Mouse (Mus musculus): Measurements from ENCODE around the gene Rnf169.

DNA sequence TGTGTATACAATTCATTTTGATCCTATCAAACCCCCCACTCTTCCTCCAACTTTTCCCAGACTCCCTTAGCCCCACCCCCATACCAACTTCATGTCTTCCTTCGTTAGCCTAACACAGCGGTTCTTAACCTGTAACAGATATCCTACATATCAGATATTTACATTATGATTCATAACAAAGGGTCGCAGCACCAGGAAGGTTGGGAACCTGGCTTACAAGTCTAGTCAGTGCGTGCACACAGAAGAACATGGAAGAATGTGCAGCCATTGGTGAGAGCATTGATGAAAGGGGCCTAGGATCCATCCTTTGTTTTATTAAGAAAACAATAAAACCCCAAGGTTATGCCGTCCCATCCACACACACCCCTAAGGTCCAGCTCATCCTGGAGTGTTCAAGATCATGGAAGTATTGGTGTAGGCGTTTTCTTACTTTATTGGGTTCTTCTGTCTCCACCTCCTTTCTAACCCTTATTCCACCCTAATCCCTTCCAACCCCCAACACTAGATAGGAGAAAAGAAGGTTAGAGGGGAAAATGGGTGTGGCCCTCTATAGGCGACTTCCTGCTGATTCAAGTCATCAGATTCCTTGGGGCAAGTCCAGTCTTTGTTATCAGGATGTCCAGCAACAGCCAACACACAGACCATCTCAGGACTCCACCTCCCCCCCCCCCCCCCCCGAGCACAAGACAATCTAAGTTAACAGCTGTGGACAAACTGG is 10.9 kb upstream of the Rnf169 start:
- TF ChIP-seq CTCF (IDR thresholded peaks at IDR 0.05; ENCODE audit: low read depth) (no peak), EP300 (IDR thresholded peaks at IDR 0.05; ENCODE audit: low read depth) (no peak)

Data from liver, postnatal 0 days (tissue).